Mouse (Mus musculus): ENCODE results near the gene Kirrel3.

The Kirrel3 gene

GRCm38 (mm10) chr9:34942996-34943395 lies 457.3 kb downstream of the Kirrel3 start:
- no peak for DNase-seq (ENCODE audit: low read depth, low spot score)

GRCm38 (mm10) chr9:34945301-34945700 lies 459.6 kb downstream of the Kirrel3 start:
- no peak for DNase-seq (ENCODE audit: low read depth, low spot score)

- no peak for DNase-seq (ENCODE audit: low read depth, low spot score)
Observed at GRCm38 (mm10) chr9:34947258-34947657, 461.6 kb downstream of the Kirrel3 start.

GRCm38 (mm10) chr9:34947717-34948116 lies 462.0 kb downstream of the Kirrel3 start:
- no peak for DNase-seq (ENCODE audit: low read depth, low spot score)

GRCm38 (mm10) chr9:34953420-34953819 lies 467.7 kb downstream of the Kirrel3 start:
- DNase-seq (ENCODE audit: low read depth, low spot score), result no peak

- DNase-seq (ENCODE audit: low read depth, low spot score), result peak; percentile 44
Observed at GRCm38 (mm10) chr9:34954212-34954611, 468.5 kb downstream of the Kirrel3 start.

- DNase-seq (ENCODE audit: low read depth, low spot score), result no peak
Observed at GRCm38 (mm10) chr9:34956512-34956911, 470.8 kb downstream of the Kirrel3 start.

GRCm38 (mm10) chr9:34957691-34958090 lies 472.0 kb downstream of the Kirrel3 start:
- no peak for DNase-seq (ENCODE audit: low read depth, low spot score)

GRCm38 (mm10) chr9:34958183-34958830 lies 472.6 kb downstream of the Kirrel3 start:
- DNase-seq (ENCODE audit: low read depth, low spot score), result no peak

- DNase-seq (ENCODE audit: low read depth, low spot score), result no peak
Observed at GRCm38 (mm10) chr9:34960736-34961135, 475.0 kb downstream of the Kirrel3 start.

GRCm38 (mm10) chr9:34961171-34961570 lies 475.5 kb downstream of the Kirrel3 start:
- no peak for DNase-seq (ENCODE audit: low read depth, low spot score)

GRCm38 (mm10) chr9:34962251-34962650 lies 476.6 kb downstream of the Kirrel3 start:
- no peak for DNase-seq (ENCODE audit: low read depth, low spot score)

GRCm38 (mm10) chr9:34963593-34963992 lies 477.9 kb downstream of the Kirrel3 start:
- no peak for DNase-seq (ENCODE audit: low read depth, low spot score)

GRCm38 (mm10) chr9:34964172-34965040 lies 478.7 kb downstream of the Kirrel3 start:
- DNase-seq (ENCODE audit: low read depth, low spot score), result no peak

- DNase-seq (ENCODE audit: low read depth, low spot score), result no peak
Observed at GRCm38 (mm10) chr9:34965041-34965415, 479.3 kb downstream of the Kirrel3 start.

GRCm38 (mm10) chr9:34967772-34968171 lies 482.1 kb downstream of the Kirrel3 start:
- DNase-seq (ENCODE audit: low read depth, low spot score), result no peak

GRCm38 (mm10) chr9:34969881-34970490 lies 484.3 kb downstream of the Kirrel3 start:
- no peak for DNase-seq (ENCODE audit: low read depth, low spot score)

- no peak for DNase-seq (ENCODE audit: low read depth, low spot score)
Observed at GRCm38 (mm10) chr9:34974326-34974725, 488.6 kb downstream of the Kirrel3 start.

- DNase-seq (ENCODE audit: low read depth, low spot score), result no peak
Observed at GRCm38 (mm10) chr9:34975245-34975644, 489.6 kb downstream of the Kirrel3 start.

GRCm38 (mm10) chr9:34976596-34977462 lies 491.1 kb downstream of the Kirrel3 start:
- no peak for DNase-seq (ENCODE audit: low read depth, low spot score)

- no peak for DNase-seq (ENCODE audit: low read depth, low spot score)
Observed at GRCm38 (mm10) chr9:34977700-34978099, 492.0 kb downstream of the Kirrel3 start.

GRCm38 (mm10) chr9:34978229-34978628 lies 492.5 kb downstream of the Kirrel3 start:
- no peak for DNase-seq (ENCODE audit: low read depth, low spot score)

Data from forelimb bud, embryonic 11.5 days (tissue).